21 mouse cellular contexts compared by ENCODE assay signal in genomic region chr16:7158856-7159826, GRCm38 (mm10).
DNase-seq lines count a peak whose midpoint lies in the region; ATAC-seq lines count a peak whose summit lies in the region.
"Had no signal": no experiment of that assay in that cellular context is flagged by ENCODE, and none has a peak within 500 bp of the region (broad histone marks: within the 10 kb centered on the region; RNA-seq: fewer than 3 reads in every experiment).

No protein-coding gene starts in this region.

- ATAC-seq in forebrain, embryonic 16.5 days: peak; percentile 71
- ATAC-seq in midbrain, embryonic 15.5 days (replicated peaks): peak; percentile 43; the same call in 1 of the 2 replicates
- ATAC-seq: inflammation-experienced regulatory T-cells, adult 6 months had no signal

- no peak overlapping the region for H3K4me2 ChIP-seq in forebrain, embryonic 16.5 days (ENCODE audit: low read length)
- H3K4me2 ChIP-seq in midbrain, embryonic 15.5 days: no peak overlapping the region
- H3K4me2 ChIP-seq: embryonic facial prominence, embryonic 12.5 days; heart, embryonic 11.5 days; liver, embryonic 11.5 days had no signal

- peak; percentile 45 for DNase-seq in heart, adult 11 months
- no peak for DNase-seq in heart, postnatal 14 days
- DNase-seq in brain, adult 2 months (ENCODE audit: low read depth, low spot score): peak; percentile 77
- no peak for DNase-seq in adrenal gland, postnatal 10 days
- no peak for DNase-seq in cerebellum, adult 8-10 months
- DNase-seq in lung, postnatal 10 days: no peak
- DNase-seq: cerebellum, adult 9-11 months; heart, postnatal 10 days; kidney, adult 8-10 months; kidney, postnatal 25 days; lung, adult 18-20 months; lung, postnatal 36 days; right cerebral cortex, adult 18-20 months; thymus, postnatal 36 days had no signal

- no peaks in the 10 kb centered on the region for H3K27me3 ChIP-seq in forebrain, embryonic 16.5 days (replicated peaks; ENCODE audit: control insufficient read depth, insufficient read depth, low read length)
- H3K27me3 ChIP-seq in midbrain, embryonic 15.5 days (replicated peaks): no peaks in the 10 kb centered on the region
- H3K27me3 ChIP-seq: embryonic facial prominence, embryonic 12.5 days had no signal

- no peaks in the 10 kb centered on the region for H3K36me3 ChIP-seq in forebrain, embryonic 16.5 days (ENCODE audit: control insufficient read depth, insufficient read depth)
- no peaks in the 10 kb centered on the region for H3K36me3 ChIP-seq in midbrain, embryonic 15.5 days (replicated peaks)
- H3K36me3 ChIP-seq: embryonic facial prominence, embryonic 12.5 days had no signal

- no peak overlapping the region for H3K4me3 ChIP-seq in forebrain, embryonic 16.5 days (replicated peaks; ENCODE audit: low read length)
- H3K4me3 ChIP-seq in midbrain, embryonic 15.5 days: no peak overlapping the region
- H3K4me3 ChIP-seq: embryonic facial prominence, embryonic 12.5 days; erythroblast, embryonic 14.5 days had no signal

- intact Hi-C loops in heart, postnatal 14 days (cut with DNase I): no loop called here

- H3K27ac ChIP-seq in forebrain, embryonic 16.5 days (ENCODE audit: low read length): peak overlapping the region; percentile 77
- H3K27ac ChIP-seq in midbrain, embryonic 15.5 days: peak overlapping the region; percentile 63
- H3K27ac ChIP-seq: embryonic facial prominence, embryonic 12.5 days had no signal

- peaks cover 5% of the 10 kb centered on the region for H3K4me1 ChIP-seq in forebrain, embryonic 16.5 days (replicated peaks; ENCODE audit: control insufficient read depth, insufficient read depth, low read length)
- H3K4me1 ChIP-seq in midbrain, embryonic 15.5 days: peaks cover 30% of the 10 kb centered on the region

- H3K9me3 ChIP-seq in forebrain, embryonic 16.5 days (ENCODE audit: control insufficient read depth, low read length): no peaks in the 10 kb centered on the region
- H3K9me3 ChIP-seq in midbrain, embryonic 15.5 days: no peaks in the 10 kb centered on the region
- H3K9me3 ChIP-seq: embryonic facial prominence, embryonic 12.5 days had no signal

- H3K9ac ChIP-seq in forebrain, embryonic 16.5 days (replicated peaks; ENCODE audit: low read depth, low read length): no peak overlapping the region
- H3K9ac ChIP-seq in midbrain, embryonic 15.5 days: no peak overlapping the region
- H3K9ac ChIP-seq: embryonic facial prominence, embryonic 12.5 days had no signal

- 43% methylated on average over 8 of the region's 8 CpGs for WGBS in forebrain, embryonic 16.5 days
- WGBS in midbrain, embryonic 15.5 days: 38% methylated on average over 8 of the region's 8 CpGs

Comparison
In these comparisons a context has a peak if more than half of its experiments do, and no peak if none do; other contexts are left out.
1. DNase-seq: peak in heart, adult 11 months (single experiment) and brain, adult 2 months (single experiment); none in heart, postnatal 14 days (0 of 2), adrenal gland, postnatal 10 days (single experiment), cerebellum, adult 8-10 months (single experiment) and lung, postnatal 10 days (single experiment).